In the genomic region with DNA sequence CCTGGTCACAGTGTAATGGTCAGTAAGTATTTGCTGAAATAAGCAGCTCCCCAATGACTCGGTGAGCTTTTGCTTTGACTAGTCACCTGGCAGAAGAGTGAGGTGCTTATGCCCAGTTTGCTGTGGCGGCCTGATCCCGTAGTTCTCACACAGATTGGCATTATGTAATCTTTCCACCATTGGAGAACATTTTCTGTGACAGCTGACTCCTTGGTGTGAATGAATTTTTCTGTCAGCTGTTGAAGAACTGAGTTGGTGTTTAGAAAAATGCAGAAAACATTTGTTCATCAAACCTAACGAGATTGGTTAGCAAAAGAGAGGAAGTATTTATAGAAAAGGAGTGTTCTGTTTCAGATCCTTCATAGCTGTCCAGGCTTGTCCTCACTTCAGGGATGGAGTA, we compare ENCODE assay signal across 9 mouse cellular contexts. TPM values are rescaled to one million over a fixed set of nuclear protein-coding genes. Genes with fewer than 3 reads are reported as not detected.
A peak's percentile ranks its signal among the peaks of the same experiment; 100 is the strongest.
DNase-seq lines count a peak whose midpoint lies in the region; ATAC-seq and TF ChIP-seq lines count a peak whose summit lies in the region.
"Had no signal": no experiment of that assay in that cellular context is flagged by ENCODE, and none has a peak within 500 bp of the region (broad histone marks: within the 10 kb centered on the region; RNA-seq: fewer than 3 reads in every experiment).

No protein-coding gene starts in this region.

- intact Hi-C loops in gastrocnemius, postnatal 36 days (cut with DNase I) = no loop called here

- H3K4me3 ChIP-seq in hindbrain, embryonic 16.5 days (ENCODE audit: low read length) = no peak overlapping the region
- H3K4me3 ChIP-seq in hindbrain, embryonic 12.5 days = no peak overlapping the region
- H3K4me3 ChIP-seq in embryonic facial prominence, embryonic 14.5 days (ENCODE audit: low read depth, low read length) = no peak overlapping the region
- no peak overlapping the region for H3K4me3 ChIP-seq in stomach, embryonic 16.5 days (replicated peaks; ENCODE audit: low read length)
- H3K4me3 ChIP-seq in midbrain, postnatal 0 days (ENCODE audit: low read depth, low read length) = no peak overlapping the region
- H3K4me3 ChIP-seq: liver, embryonic 13.5 days had no signal

- no peak overlapping the region for H3K9ac ChIP-seq in hindbrain, embryonic 16.5 days (ENCODE audit: low read depth, low read length)
- H3K9ac ChIP-seq in hindbrain, embryonic 12.5 days = no peak overlapping the region
- no peak overlapping the region for H3K9ac ChIP-seq in embryonic facial prominence, embryonic 14.5 days (ENCODE audit: low read depth, low read length)
- no peak overlapping the region for H3K9ac ChIP-seq in stomach, embryonic 16.5 days (ENCODE audit: low read length)
- H3K9ac ChIP-seq in midbrain, postnatal 0 days (replicated peaks; ENCODE audit: low read length, poor library complexity, severe bottlenecking) = no peak overlapping the region
- H3K9ac ChIP-seq: liver, embryonic 13.5 days had no signal

- H3K27me3 ChIP-seq in hindbrain, embryonic 16.5 days (replicated peaks; ENCODE audit: control insufficient read depth, insufficient read depth, low read length) = no peaks in the 10 kb centered on the region
- no peaks in the 10 kb centered on the region for H3K27me3 ChIP-seq in hindbrain, embryonic 12.5 days
- no peaks in the 10 kb centered on the region for H3K27me3 ChIP-seq in embryonic facial prominence, embryonic 14.5 days (replicated peaks; ENCODE audit: control insufficient read depth, insufficient read depth, low read length)
- no peaks in the 10 kb centered on the region for H3K27me3 ChIP-seq in stomach, embryonic 16.5 days (ENCODE audit: control insufficient read depth, insufficient read depth, low read length)
- no peaks in the 10 kb centered on the region for H3K27me3 ChIP-seq in midbrain, postnatal 0 days (ENCODE audit: insufficient read depth, low read length)
- H3K27me3 ChIP-seq: liver, embryonic 13.5 days had no signal

- DNase-seq in right cerebral cortex, adult 18-20 months = peak; percentile 67
- no peak for DNase-seq in right cerebral cortex, postnatal 4 days
- peak; percentile 29 for DNase-seq in embryonic facial prominence, embryonic 14.5 days (ENCODE audit: low spot score)
- DNase-seq in midbrain, postnatal 0 days (ENCODE audit: low spot score) = no peak
- DNase-seq in gastrocnemius, postnatal 36 days = no peak
- DNase-seq: liver, embryonic 13.5 days had no signal

- TF ChIP-seq CTCF in midbrain, postnatal 0 days (IDR thresholded peaks at IDR 0.05) = no peak

- no peak overlapping the region for H3K27ac ChIP-seq in hindbrain, embryonic 16.5 days (ENCODE audit: low read depth, low read length)
- H3K27ac ChIP-seq in hindbrain, embryonic 12.5 days = no peak overlapping the region
- H3K27ac ChIP-seq in embryonic facial prominence, embryonic 14.5 days (replicated peaks; ENCODE audit: low read depth, low read length) = 0 out of 2 replicates have a peak overlapping the region, but pooled peaks have one; percentile 54
- H3K27ac ChIP-seq in stomach, embryonic 16.5 days (ENCODE audit: low read length) = peak overlapping the region; percentile 77
- H3K27ac ChIP-seq in midbrain, postnatal 0 days (ENCODE audit: low read depth, low read length) = no peak overlapping the region
- H3K27ac ChIP-seq: liver, embryonic 13.5 days had no signal

- no peaks in the 10 kb centered on the region; the same call in 1 of the 2 replicates for H3K36me3 ChIP-seq in hindbrain, embryonic 16.5 days (ENCODE audit: control insufficient read depth, insufficient read depth, low read length)
- no peaks in the 10 kb centered on the region for H3K36me3 ChIP-seq in hindbrain, embryonic 12.5 days
- H3K36me3 ChIP-seq in embryonic facial prominence, embryonic 14.5 days (ENCODE audit: control insufficient read depth, insufficient read depth, low read length) = no peaks in the 10 kb centered on the region
- no peaks in the 10 kb centered on the region; the same call in 1 of the 2 replicates for H3K36me3 ChIP-seq in stomach, embryonic 16.5 days (ENCODE audit: control insufficient read depth, insufficient read depth, low read length)
- no peaks in the 10 kb centered on the region for H3K36me3 ChIP-seq in midbrain, postnatal 0 days (ENCODE audit: insufficient read depth, low read length)
- H3K36me3 ChIP-seq: liver, embryonic 13.5 days had no signal

- WGBS in hindbrain, embryonic 16.5 days = 64% methylated on average over 4 of the region's 4 CpGs
- 74% methylated on average over 4 of the region's 4 CpGs for WGBS in hindbrain, embryonic 12.5 days
- 57% methylated on average over 4 of the region's 4 CpGs for WGBS in embryonic facial prominence, embryonic 14.5 days
- 46% methylated on average over 4 of the region's 4 CpGs for WGBS in stomach, embryonic 16.5 days
- WGBS in midbrain, postnatal 0 days = 66% methylated on average over 4 of the region's 4 CpGs

- no peaks in the 10 kb centered on the region for H3K9me3 ChIP-seq in hindbrain, embryonic 16.5 days (ENCODE audit: control insufficient read depth, low read length)
- H3K9me3 ChIP-seq in hindbrain, embryonic 12.5 days (replicated peaks) = no peaks in the 10 kb centered on the region
- no peaks in the 10 kb centered on the region for H3K9me3 ChIP-seq in embryonic facial prominence, embryonic 14.5 days (ENCODE audit: control insufficient read depth, low read length)
- H3K9me3 ChIP-seq in stomach, embryonic 16.5 days (replicated peaks; ENCODE audit: control insufficient read depth, low read length) = no peaks in the 10 kb centered on the region
- no peaks in the 10 kb centered on the region for H3K9me3 ChIP-seq in midbrain, postnatal 0 days (ENCODE audit: low read length)
- H3K9me3 ChIP-seq: liver, embryonic 13.5 days had no signal

- no peak overlapping the region for H3K4me2 ChIP-seq in hindbrain, embryonic 16.5 days (ENCODE audit: low read length)
- no peak overlapping the region for H3K4me2 ChIP-seq in hindbrain, embryonic 12.5 days (replicated peaks)
- H3K4me2 ChIP-seq in embryonic facial prominence, embryonic 14.5 days (ENCODE audit: low read depth, low read length) = no peak overlapping the region
- H3K4me2 ChIP-seq in stomach, embryonic 16.5 days (ENCODE audit: low read depth, low read length) = no peak overlapping the region
- no peak overlapping the region for H3K4me2 ChIP-seq in midbrain, postnatal 0 days (ENCODE audit: low read depth, low read length, poor library complexity, severe bottlenecking)
- H3K4me2 ChIP-seq: liver, embryonic 13.5 days had no signal

- H3K4me1 ChIP-seq in hindbrain, embryonic 16.5 days (ENCODE audit: control insufficient read depth, insufficient read depth, low read depth, low read length) = peaks cover 17% of the 10 kb centered on the region
- peaks cover 30% of the 10 kb centered on the region for H3K4me1 ChIP-seq in hindbrain, embryonic 12.5 days
- peaks cover 29% of the 10 kb centered on the region for H3K4me1 ChIP-seq in embryonic facial prominence, embryonic 14.5 days (ENCODE audit: control insufficient read depth, insufficient read depth, low read length)
- H3K4me1 ChIP-seq in stomach, embryonic 16.5 days (ENCODE audit: control insufficient read depth, insufficient read depth, low read length) = peaks cover 46% of the 10 kb centered on the region
- peaks cover 3% of the 10 kb centered on the region for H3K4me1 ChIP-seq in midbrain, postnatal 0 days (ENCODE audit: insufficient read depth, low read length)

- ATAC-seq in hindbrain, embryonic 16.5 days = 0 out of 2 replicates have a peak, but pooled peaks have one; percentile 12
- no peak for ATAC-seq in hindbrain, embryonic 12.5 days (ENCODE audit: low FRiP score)
- no peak for ATAC-seq in embryonic facial prominence, embryonic 14.5 days (ENCODE audit: low read depth)
- no peak for ATAC-seq in stomach, embryonic 16.5 days (ENCODE audit: insufficient read depth, low FRiP score)
- ATAC-seq in midbrain, postnatal 0 days (ENCODE audit: low FRiP score) = no peak

RNA-seq across cellular contexts. Expression of a gene that starts 34.6 kb away (rescaled TPM):
- 104 and 105 TPM in 2 replicates for polyA plus RNA-seq in hindbrain, embryonic 16.5 days (2015; fragmentation: Nextera tagmentation; extraction: Ambion mirVana)
- 49.3 and 54.4 TPM in 2 replicates for polyA plus RNA-seq in hindbrain, embryonic 12.5 days (2016; fragmentation: Nextera tagmentation; extraction: Ambion mirVana)
- 17.5 and 18.3 TPM in 2 replicates for polyA plus RNA-seq in embryonic facial prominence, embryonic 14.5 days (2014; fragmentation: Nextera tagmentation; extraction: Ambion mirVana)
- 38.8 and 39.4 TPM in 2 replicates for polyA plus RNA-seq in stomach, embryonic 16.5 days (2015; fragmentation: Nextera tagmentation; extraction: Ambion mirVana)
- 120 and 154 TPM in 2 replicates for total RNA-seq in midbrain, postnatal 0 days (2014; rRNA removed)
- polyA plus RNA-seq in midbrain, postnatal 0 days (2015; fragmentation: Nextera tagmentation; extraction: Ambion mirVana) = 81.6 and 89.3 TPM in 2 replicates
- total RNA-seq in gastrocnemius, postnatal 36 days (2021) = 10 to 100 TPM; 10.3 to 11.3 TPM

Comparison
In these comparisons a context has a peak if more than half of its experiments do, and no peak if none do; other contexts are left out.
1. DNase-seq: peak in right cerebral cortex, adult 18-20 months (single experiment) and embryonic facial prominence, embryonic 14.5 days (single experiment); none in right cerebral cortex, postnatal 4 days (single experiment), midbrain, postnatal 0 days (single experiment) and gastrocnemius, postnatal 36 days (0 of 2).
2. H3K27ac ChIP-seq: peak in embryonic facial prominence, embryonic 14.5 days (single experiment) and stomach, embryonic 16.5 days (single experiment); none in hindbrain, embryonic 16.5 days (single experiment), hindbrain, embryonic 12.5 days (single experiment) and midbrain, postnatal 0 days (single experiment).